Mouse (Mus musculus) kidney, postnatal 4 days (tissue): ENCODE data around the gene Rspo3.

ENCODE experiments used
- DNase-seq, 2 experiments: peaks; one replicate each; pipeline ENCODE4 v3.0.0; 2021; ENCODE audit warnings: mixed read lengths in 2 of 2

Rspo3 gene

DNA sequence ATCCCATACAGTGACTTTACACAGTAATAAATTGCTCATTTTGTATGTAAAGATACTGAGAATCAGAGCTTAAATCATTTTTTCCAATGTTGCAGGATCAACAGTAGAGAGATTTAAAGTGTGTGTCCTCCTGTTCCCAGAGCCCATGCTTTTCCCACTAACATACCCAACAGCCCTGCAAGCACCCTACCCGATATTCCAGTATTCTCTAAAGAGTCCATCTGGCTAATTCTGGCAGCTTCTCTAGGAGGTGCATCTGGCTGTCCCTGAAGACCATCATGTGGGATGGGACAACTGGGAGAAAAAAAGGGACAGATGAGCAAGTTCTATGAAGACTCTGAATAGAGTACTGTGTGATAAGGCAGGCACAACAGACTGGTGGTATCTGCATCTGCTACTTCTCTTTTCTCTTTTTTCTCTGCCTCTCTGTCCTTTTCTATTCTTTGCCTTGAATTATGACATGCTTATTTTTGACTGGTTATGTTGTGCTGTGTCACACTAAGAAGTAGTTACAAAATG is 102.7 kb downstream of the Rspo3 start:
- no peak for DNase-seq

DNA sequence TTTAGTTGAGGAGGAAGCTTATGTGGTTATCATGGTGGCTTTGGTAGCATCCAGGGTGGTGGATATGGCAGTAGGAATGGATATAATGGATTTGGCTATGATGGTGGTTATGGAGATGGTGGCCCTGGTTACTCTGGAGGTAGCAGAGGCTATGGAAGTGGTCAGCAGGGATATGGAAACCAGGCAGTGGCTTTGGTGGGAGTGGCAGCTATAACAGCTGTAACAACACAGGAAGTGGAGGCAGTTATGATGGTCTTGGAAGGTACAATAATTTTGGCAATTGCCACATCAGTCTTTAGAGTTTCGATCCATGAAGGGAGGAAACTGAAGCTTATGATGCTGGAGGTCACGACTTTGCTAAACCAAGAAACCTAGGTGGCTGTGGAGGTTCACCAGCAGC is 109.0 kb downstream of the Rspo3 start:
- DNase-seq, result no peak

DNA sequence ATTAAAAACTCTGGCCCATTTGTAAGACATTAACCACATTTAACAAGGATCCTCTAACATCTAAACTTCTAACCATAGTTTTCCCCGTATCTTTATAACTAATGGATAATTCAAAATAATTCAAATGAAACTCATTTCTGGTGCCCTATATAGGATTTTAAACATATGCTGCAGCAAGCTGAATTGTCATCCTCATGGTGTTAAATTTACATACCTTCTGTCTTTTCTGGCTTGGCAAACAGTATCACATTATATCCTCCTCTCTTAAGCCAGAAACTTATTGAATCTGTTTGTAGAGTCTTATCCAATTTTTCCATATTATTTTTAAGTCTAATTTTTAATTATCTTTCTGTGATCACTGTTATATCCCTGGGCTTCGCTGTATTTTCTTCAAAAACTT is 111.1 kb downstream of the Rspo3 start:
- no peak for DNase-seq

DNA sequence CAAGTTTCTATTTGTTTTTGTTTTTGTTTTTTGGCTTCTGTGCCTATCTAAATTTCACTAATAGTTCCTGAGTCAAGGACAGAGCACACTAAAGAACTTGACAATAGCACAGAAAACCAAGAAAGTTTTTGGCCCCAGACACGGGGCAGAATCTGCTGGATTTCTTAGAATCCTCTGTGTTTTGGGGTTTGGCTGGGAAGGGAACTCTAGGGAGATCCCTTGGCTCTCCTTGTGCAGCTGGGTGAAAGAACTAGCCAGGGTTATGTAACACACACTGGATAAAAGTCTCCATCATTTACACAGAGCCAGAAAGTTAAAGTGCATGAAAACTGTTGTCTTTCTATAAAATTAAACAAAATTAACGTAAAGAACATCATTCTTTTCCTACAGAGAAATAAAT is 121.3 kb downstream of the Rspo3 start:
- DNase-seq, result no peak

DNA sequence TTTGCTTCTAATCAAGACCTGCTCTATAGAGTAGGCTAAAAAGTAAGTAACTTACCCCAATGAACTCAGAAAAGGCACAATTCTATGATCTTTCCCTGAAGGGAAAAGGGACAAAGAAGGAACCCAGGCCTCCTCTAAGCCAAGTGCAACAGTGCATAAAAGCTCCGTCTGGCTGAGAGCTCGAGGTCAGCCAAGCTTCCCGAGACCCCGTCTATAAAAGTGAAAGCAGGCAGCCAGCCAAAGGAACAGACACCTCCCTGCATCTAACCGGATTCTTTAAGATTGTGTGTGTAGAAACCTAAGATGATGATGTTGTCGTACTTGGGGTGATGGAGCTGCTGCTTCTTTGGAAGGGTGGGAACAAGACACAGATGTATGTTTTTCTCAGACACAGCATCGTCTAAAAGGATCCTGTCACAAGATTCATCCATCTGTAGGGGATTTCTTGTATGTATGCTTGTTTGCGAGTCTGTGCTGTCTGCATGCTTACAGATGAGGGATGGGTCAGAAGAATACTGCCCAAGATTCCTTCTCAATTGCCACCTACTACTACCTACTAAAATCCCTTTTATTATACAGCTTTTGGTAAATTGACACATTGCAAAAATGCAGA is 132.9 kb downstream of the Rspo3 start:
- peak; percentile 17 to 31 for DNase-seq
